Mouse (Mus musculus) G1E (cell line): Measurements from ENCODE around the gene Lmntd1.

Source experiments
- CTCF ChIP-seq: IDR thresholded peaks from 2 replicates; pipeline ENCODE4 v1.5.1; 2012; ENCODE audit warnings: low read depth, low read length, inconsistent platforms, mixed read lengths
- TAL1 ChIP-seq: conservative IDR thresholded peaks from 2 replicates; pipeline ENCODE4 v1.6.1; 2012; ENCODE audit warnings: low read depth, low read length, inconsistent platforms, mixed read lengths

DNA sequence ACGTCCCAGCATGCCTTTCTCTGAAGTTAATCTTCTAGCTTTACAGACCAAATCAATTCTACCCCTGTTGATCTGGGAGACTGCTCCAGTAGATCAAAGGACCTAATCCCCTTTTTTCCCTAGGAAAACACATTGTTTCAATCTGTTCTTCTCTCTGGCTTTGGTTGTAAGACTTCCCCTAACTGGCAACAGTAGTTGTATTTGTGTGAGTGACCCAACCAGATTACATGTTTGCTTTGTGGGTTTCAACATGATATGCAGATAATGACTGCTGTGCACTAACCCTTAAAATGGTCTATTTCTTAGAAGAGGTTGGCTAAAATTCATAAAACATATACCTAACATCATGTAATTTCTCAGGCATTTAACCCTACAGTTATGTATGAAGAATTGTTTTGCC is 22.5 kb downstream of the Lmntd1 start:
- no peak for TF ChIP-seq CTCF
- no peak for TF ChIP-seq TAL1
